Mouse (Mus musculus) mature B cell (primary cell): ENCODE results near the gene Kdelr2.

Experiments used
- in situ Hi-C: fragments of 300-500 bp; cut with MboI; formaldehyde crosslinking; loops from 2 replicates; pipeline ENCODE4 v1.14.3; 2019

Gene Kdelr2

DNA sequence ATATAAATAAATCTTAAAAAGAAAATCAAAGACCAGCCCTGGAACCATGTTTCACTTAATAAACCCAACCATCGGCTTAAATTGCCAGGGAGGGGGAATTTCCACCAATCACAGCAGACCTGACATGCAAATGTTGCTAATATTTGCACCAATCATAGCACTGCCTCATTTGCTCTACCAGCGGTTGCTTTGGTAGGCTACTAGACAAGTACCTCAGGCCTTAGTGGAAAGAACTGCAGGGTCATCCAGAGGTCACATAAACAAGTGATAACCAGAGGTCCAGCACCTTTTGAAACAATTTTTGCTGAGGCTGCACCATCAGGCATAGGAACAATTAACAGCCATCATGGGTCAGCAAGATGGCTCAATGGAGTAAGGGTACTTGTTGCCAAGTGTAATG is 2.1 kb upstream of the Kdelr2 start:
- in situ Hi-C loops: no loop called here

- in situ Hi-C loops: no loop called here
Measured at GRCm38 (mm10) chr5:143404148-143404930, 701 bp downstream of the Kdelr2 start.

DNA sequence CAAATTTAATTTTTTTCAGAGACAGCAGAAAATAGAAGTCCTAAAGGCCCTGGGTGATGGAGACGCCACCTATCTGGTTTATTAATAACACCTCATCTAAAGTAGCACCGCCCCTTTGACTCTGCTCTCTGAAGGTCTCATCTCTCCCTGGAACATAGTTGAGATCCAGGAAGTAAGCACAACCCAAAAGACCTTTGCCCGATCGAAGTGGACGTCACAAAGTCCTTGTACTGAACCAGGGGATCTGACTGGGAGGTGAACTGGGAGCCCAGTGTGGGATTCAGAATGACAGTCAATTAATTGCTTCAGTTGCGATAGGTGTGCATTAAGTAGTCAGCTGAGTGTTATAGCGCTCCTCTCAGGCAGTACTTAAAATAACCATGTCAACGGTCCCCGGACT is 1.6 kb downstream of the Kdelr2 start:
- in situ Hi-C loops: no loop called here

GRCm38 (mm10) chr5:143406548-143406947 is 2.9 kb downstream of the Kdelr2 start:
- in situ Hi-C loops: no loop called here

- in situ Hi-C loops: no loop called here
Measured at GRCm38 (mm10) chr5:143409239-143409638, 5.6 kb downstream of the Kdelr2 start.

DNA sequence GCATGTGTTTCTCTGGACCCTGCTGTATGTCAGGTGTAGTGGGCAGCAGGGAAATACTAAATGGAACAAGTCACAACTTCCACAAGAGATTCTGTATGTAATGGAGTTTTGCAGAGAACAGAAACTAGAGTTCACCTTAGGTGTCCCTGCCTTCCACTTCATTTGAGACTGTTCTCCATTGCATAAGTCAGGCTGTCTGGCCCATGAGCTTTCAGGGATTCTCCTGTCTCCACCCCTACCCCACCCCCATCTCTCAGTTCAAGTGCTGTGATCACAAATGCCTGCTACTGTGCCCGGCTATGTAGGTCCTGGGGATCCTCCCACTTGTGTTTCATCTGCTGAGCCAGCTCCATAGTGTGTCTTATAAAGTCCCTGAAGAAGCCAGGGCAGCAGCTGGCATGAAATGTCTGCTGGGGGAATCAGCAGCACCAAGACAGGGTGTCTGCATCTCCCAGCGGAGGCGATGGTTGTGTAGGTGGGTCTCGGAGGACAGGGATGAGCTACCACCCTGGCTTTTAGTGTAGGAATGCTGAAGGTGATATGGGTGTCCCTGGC is 7.3 kb downstream of the Kdelr2 start:
- in situ Hi-C loops: no loop called here

GRCm38 (mm10) chr5:143421484-143421883 is 17.8 kb downstream of the Kdelr2 start:
- in situ Hi-C loops: no loop called here

- in situ Hi-C loops: no loop called here
Measured at GRCm38 (mm10) chr5:143422990-143423389, 19.4 kb downstream of the Kdelr2 start.

- in situ Hi-C loops: no loop called here
Measured at GRCm38 (mm10) chr5:143423899-143424519, 20.4 kb downstream of the Kdelr2 start.

GRCm38 (mm10) chr5:143434421-143434820 is 30.8 kb downstream of the Kdelr2 start:
- in situ Hi-C loops: no loop called here

GRCm38 (mm10) chr5:143441298-143441697 is 37.7 kb downstream of the Kdelr2 start:
- in situ Hi-C loops: no loop called here

GRCm38 (mm10) chr5:143441753-143442152 is 38.1 kb downstream of the Kdelr2 start:
- in situ Hi-C loops: no loop called here

GRCm38 (mm10) chr5:143463671-143464070 is 60.0 kb downstream of the Kdelr2 start:
- in situ Hi-C loops: no loop called here

DNA sequence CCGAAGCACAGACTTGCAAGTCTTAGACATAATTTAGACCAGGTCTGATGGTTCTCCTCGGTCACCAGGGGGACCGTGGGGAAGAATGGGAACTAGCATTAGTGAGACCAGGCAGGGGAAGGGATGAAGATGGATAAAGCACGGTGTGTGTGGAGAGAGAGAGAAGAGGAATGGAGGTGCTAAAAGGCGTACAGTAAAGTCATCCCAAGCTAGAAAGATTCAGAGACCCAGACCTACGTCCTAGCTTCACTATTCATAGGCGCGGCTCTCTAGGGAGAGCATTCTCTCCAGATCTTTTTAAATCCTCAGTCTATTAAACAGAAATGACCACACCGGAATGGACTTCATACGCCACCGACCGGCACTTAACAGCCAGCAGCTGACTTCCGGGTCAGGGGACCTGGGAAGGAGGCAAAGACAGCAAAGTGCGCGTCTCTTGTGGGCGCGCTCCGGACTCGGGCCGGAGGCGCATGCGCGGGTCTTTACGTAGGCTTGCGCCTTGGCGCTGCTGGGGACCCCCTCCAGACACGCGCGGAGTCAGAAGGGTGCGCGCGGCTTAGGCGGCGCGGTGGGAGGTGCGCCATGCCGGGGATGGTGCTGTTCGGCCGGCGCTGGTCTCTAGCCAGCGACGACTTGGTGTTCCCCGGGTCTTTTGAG is 60.6 kb downstream of the Kdelr2 start, which contains the start of gene Daglb:
TSS of gene Daglb (plus strand) at position 485 of the 657 bp plus-strand sequence.
- in situ Hi-C loops: no loop called here

- in situ Hi-C loops: no loop called here
Measured at GRCm38 (mm10) chr5:143464757-143465118, 61.1 kb downstream of the Kdelr2 start.

DNA sequence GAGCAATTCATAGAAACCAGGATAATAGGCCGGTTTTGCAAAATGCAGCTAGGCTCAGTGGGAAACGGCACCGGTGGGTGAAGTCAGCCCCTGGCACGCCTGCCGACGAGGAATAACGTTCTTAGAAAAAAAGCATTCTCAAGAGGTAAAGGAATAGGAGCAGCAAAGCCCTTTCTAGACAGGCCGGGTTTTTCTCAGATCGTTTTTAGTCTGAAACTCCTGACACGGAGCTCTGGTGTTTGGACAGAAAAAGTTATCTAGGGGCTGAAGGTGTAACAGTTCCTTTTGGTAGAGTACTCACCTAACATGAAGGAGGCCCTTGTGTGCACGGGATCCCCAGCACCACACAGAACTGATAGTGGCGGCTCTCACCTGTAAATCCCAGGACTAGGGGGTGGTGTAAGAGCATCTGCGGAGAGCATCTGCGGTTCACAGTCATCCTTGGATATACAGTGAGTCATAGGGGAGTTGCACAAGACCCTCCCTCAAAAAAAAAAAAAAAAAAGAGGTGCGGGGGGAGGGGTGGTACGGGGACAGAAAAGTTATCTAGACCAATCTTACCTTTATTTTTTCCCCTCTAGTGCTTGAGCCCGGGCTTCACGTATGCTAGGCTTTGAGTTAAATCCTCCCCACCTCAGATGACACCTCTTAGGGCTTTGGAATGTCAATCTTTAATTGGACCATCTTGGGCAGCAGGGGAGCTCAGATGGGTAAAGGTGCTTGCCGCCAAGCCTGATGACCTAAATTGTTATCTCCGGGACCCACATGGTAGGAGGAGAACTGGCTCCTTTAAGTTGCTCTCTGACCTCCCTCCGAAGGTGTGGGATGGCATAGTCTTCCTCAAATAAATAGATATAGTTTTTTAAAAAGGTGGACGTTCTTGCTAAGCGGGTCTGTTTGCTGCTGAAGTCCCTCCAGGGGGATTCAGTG is 61.8 kb downstream of the Kdelr2 start:
- in situ Hi-C loops: no loop called here

DNA sequence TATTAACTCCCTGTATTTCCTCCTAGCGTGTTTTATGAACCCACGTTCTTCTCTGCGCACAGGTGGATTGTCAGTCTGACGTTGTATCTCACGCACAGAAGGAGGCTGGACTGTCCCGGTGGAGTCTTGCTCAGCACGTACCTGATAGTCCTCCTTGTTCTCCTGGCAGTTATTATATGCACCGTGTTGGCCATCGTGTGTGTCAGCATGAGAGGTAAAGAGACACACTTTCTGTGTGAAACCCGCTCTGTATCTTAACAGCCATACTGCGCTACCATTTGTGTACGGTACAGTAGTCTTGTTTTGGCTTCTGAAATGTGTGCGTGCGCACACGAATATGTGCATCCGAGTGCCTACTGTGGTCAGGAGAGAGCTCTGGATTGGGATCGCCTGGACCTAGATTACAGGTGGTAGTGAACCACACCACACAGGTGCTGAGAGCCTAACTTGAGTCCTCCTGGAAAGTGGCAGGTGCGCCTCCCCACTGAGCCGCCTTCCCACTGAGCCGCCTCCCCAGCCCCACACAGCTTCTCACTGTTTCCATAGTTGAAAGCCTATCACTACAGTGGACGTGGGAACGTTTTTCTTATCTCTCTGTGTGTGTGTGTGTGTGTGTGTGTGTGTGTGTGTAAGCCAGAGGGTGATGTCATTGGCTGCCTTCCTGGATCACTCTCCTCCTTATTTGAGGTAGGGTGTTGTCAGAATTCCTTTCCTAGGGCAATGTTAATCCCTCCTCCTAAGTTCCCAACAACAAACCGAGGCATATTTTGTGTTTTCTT is 63.4 kb downstream of the Kdelr2 start:
- in situ Hi-C loops: no loop called here

DNA sequence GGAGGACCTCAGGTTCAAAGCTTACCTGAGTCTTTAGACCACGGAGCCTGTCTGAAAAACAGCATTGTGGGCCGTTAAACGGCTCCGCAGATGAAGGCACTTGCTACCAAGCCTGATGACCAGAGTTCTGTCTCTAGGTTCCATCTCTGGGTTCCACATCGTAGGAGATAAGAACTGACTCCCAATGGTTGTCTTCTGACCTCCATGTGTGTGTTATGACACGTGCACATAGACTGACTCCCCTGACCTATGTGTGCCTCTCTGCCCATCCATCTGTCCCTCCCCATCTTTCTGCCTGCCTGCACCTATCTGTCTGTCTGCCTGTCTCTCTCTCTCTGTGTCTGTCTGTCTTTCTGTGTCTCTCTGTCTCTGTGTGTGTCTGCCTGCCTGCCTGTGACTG is 64.3 kb downstream of the Kdelr2 start:
- in situ Hi-C loops: no loop called here

GRCm38 (mm10) chr5:143469628-143470027 is 66.0 kb downstream of the Kdelr2 start:
- in situ Hi-C loops: no loop called here

DNA sequence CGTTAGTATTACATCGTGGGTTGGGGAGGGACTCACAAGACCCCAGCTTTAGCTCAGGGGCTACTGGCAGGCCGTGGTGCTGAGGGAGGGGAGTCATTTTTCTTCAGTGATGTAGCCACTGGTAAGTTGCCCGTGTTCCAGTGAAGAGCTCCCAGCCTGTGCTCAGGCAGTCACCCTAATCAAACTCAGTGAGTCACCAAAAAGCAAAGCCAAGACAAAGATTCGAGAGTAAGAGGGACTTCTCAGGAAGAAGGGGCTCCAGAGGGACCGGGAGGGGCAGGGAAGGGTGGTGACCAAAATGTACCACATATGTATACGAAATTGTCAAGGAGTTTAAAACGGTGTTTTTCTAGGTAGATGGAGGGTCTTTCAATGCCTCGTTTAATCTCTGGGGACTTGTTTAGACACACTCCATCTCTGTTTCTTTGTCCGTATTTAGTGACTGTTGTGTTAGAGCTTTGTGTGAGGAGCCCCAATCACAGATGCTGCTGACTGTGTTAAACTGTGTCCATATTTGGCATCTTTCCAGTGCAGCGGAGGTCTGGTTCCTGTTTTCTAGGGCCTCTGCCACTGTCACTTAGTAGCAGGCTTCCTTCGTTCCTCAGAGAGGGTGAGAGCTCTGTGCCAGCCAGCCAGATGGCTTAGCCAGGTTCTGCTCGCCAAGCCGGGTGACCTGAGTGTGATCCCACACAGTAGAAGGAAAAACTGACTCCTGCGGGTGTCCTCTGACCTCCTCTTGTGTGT is 67.0 kb downstream of the Kdelr2 start:
- in situ Hi-C loops: no loop called here
